Mouse (Mus musculus) heart, adult 2 months (tissue): ENCODE data around the gene Lingo2.

ENCODE experiments used
- CTCF ChIP-seq: fragments of 200-600 bp; IDR thresholded peaks from 2 replicates; pipeline ENCODE4 v1.8.1; 2022; ENCODE audit warnings: antibody characterized with exemption, mild to moderate bottlenecking, moderate library complexity
- POLR2A ChIP-seq: fragments of 200-500 bp; IDR thresholded peaks from 2 replicates; pipeline ENCODE4 v1.6.1; 2011; ENCODE audit warnings: mild to moderate bottlenecking, low read depth, low read length, control low read depth; ENCODE audit not compliant: insufficient read depth

- TF ChIP-seq POLR2A, result no peak
- TF ChIP-seq CTCF, result no peak
Observed at GRCm38 (mm10) chr4:36407350-36407749, 544.2 kb downstream of the Lingo2 start.
